Mouse (Mus musculus): ENCODE measurements around the gene Gna13.

- no peak for TF ChIP-seq POLR2A (IDR thresholded peaks at IDR 0.05; ENCODE audit: insufficient read depth, low read length)
- TF ChIP-seq CTCF (IDR thresholded peaks at IDR 0.05; ENCODE audit: low read depth, low read length) = no peak
These were observed 77.3 kb downstream of the Gna13 start for GRCm38 (mm10) chr11:109439829-109440340.
